Mouse (Mus musculus) neural tube, embryonic 14.5 days (tissue): ENCODE results near the gene Cdcp1. TPM values are rescaled to one million over a fixed set of nuclear protein-coding genes. Genes with fewer than 3 reads are reported as not detected.

Experiments used
- ATAC-seq: fragments of 200-750 bp; cut with Nextera tagmentation; 2 replicates; pipeline ENCODE4 v1.8.0; 2017; ENCODE audit warnings: low read depth, mild to moderate bottlenecking, moderate TSS enrichment, moderate library complexity
- H3K27ac ChIP-seq: fragments of 300-500 bp; sonication (generic); 2 replicates; pipeline ENCODE4 v1.5.1; 2014; ENCODE audit warnings: low read depth, mild to moderate bottlenecking, control low read depth, low read length, moderate library complexity, mixed read lengths
- H3K27me3 ChIP-seq: fragments of 300-500 bp; sonication (generic); 2 replicates; pipeline ENCODE4 v1.6.1; 2014; ENCODE audit warnings: low read length; ENCODE audit not compliant: control insufficient read depth, insufficient read depth
- H3K36me3 ChIP-seq: fragments of 300-500 bp; sonication (generic); 2 replicates; pipeline ENCODE4 v1.6.1; 2014; ENCODE audit warnings: low read length, mixed read lengths; ENCODE audit not compliant: control insufficient read depth, insufficient read depth
- H3K4me1 ChIP-seq: fragments of 300-500 bp; sonication (generic); 2 replicates; pipeline ENCODE4 v1.6.1; 2014; ENCODE audit warnings: low read length; ENCODE audit not compliant: control insufficient read depth, insufficient read depth
- H3K4me2 ChIP-seq: fragments of 300-500 bp; sonication (generic); 2 replicates; pipeline ENCODE4 v1.6.1; 2014; ENCODE audit warnings: mild to moderate bottlenecking, low read depth, low read length, control low read depth
- H3K4me3 ChIP-seq: fragments of 300-500 bp; sonication (generic); 2 replicates; pipeline ENCODE4 v1.5.1; 2014; ENCODE audit warnings: low read depth, low read length, control low read depth, mixed read lengths
- H3K9ac ChIP-seq: fragments of 300-500 bp; sonication (generic); replicated peaks from 2 replicates; pipeline ENCODE4 v1.6.1; 2014; ENCODE audit warnings: low read depth, mild to moderate bottlenecking, control low read depth, low read length, mixed read lengths
- H3K9me3 ChIP-seq: fragments of 300-500 bp; sonication (generic); 2 replicates; pipeline ENCODE4 v1.6.1; 2016; ENCODE audit warnings: low read length; ENCODE audit not compliant: control insufficient read depth
- WGBS: fragments of 180-500 bp; shearing (Covaris S2); extraction: QIAGEN DNeasy Blood & Tissue Kit; methylation state at CpG from one replicate; pipeline ENCODE4 v1.1.7; 2014; 5-methylcytosine and 5-hydroxymethylcytosine counted together
- polyA plus RNA-seq: library from polyadenylated mRNA; unstranded; fragments of >200 nt; fragmentation: Nextera tagmentation; extraction: Ambion mirVana; gene quantifications from 2 replicates; pipeline ENCODE4 v1.2.1, GENCODE M21; 2014

The Cdcp1 gene
- 0.08 and 0.17 TPM in 2 replicates for polyA plus RNA-seq

GRCm38 (mm10) chr9:123215621-123216440 is at the start of gene Cdcp1:
Gene Cdcp1 (minus strand): TSS chr9:123216038.
- H3K27me3 ChIP-seq = peaks cover 7% of the 10 kb centered on the region
- 6% methylated on average over 45 of the region's 45 CpGs for WGBS
- no peak within 1 kb of the TSS for H3K27ac ChIP-seq
- H3K4me3 ChIP-seq = no peak within 1 kb of the TSS; the same call in 1 of the 2 replicates
- no peak within 1 kb of the TSS for H3K9ac ChIP-seq
- no peaks in the 10 kb centered on the region for H3K9me3 ChIP-seq
- H3K4me2 ChIP-seq = peak within 1 kb of the TSS; percentile 15; the same call in 1 of the 2 replicates
- H3K4me1 ChIP-seq = no peaks in the 10 kb centered on the region
- ATAC-seq = no peak
- no peaks in the 10 kb centered on the region for H3K36me3 ChIP-seq

- peak; percentile 91 for ATAC-seq
- H3K9ac ChIP-seq = peak within 1 kb of the TSS; percentile 89
- no peaks in the 10 kb centered on the region for H3K9me3 ChIP-seq
- peak within 1 kb of the TSS; percentile 81 for H3K4me2 ChIP-seq
- under 1% methylated on average over 30 of the region's 40 CpGs for WGBS
- H3K27me3 ChIP-seq = no peaks in the 10 kb centered on the region
- H3K4me3 ChIP-seq = peak within 1 kb of the TSS; percentile 78
- no peaks in the 10 kb centered on the region for H3K36me3 ChIP-seq
- H3K4me1 ChIP-seq = no peaks in the 10 kb centered on the region
- H3K27ac ChIP-seq = peak within 1 kb of the TSS; percentile 77
Observed at GRCm38 (mm10) chr9:123260611-123261021, 44.8 kb upstream of the Cdcp1 start, which contains the start of gene Tmem158. Gene Tmem158 (minus strand): TSS chr9:123260764.

- H3K4me3 ChIP-seq = peak overlapping the region; percentile 78
- H3K27ac ChIP-seq = peak overlapping the region; percentile 77
- H3K4me1 ChIP-seq = no peaks in the 10 kb centered on the region
- H3K27me3 ChIP-seq = no peaks in the 10 kb centered on the region
- H3K36me3 ChIP-seq = no peaks in the 10 kb centered on the region
- no peaks in the 10 kb centered on the region for H3K9me3 ChIP-seq
- under 1% methylated on average over 85 of the region's 92 CpGs for WGBS
- ATAC-seq = peak; percentile 81
- peak overlapping the region; percentile 89 for H3K9ac ChIP-seq
- H3K4me2 ChIP-seq = peak overlapping the region; percentile 81
Observed at GRCm38 (mm10) chr9:123259896-123260610, 44.2 kb upstream of the Cdcp1 start.

DNA sequence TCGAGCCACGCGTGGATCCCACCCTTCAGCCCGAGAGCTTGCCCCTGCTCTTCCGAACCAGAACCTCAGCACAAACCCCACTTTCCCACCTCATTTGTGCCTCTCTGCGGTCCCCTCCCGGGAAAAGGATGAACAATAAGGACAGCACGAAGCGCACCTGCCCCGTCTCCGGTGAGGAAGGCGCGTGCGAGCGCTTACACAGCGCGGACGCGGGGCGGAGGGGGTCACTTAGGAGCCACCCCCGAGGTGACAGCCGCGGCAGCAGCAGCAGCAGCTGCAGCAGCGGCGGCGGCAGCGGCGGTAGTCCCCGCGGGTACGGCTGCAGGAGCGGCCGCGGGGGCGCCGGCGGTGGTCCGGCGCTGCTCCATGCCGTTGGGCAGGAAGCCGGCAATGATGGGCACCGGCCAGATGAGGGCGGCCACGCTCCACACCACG is 43.6 kb upstream of the Cdcp1 start:
- 1% methylated on average over 24 of the region's 45 CpGs for WGBS
- Histone ChIP-seq H3K4me1 (no peaks in the 10 kb centered on the region), H3K36me3 (no peaks in the 10 kb centered on the region), H3K9ac (peak overlapping the region; percentile 89), H3K4me2 (peak overlapping the region; percentile 81), H3K27me3 (no peaks in the 10 kb centered on the region), H3K9me3 (no peaks in the 10 kb centered on the region), H3K4me3 (peak overlapping the region; percentile 78), H3K27ac (peak overlapping the region; percentile 77; the same call in 1 of the 2 replicates)
- peak; percentile 52; the same call in 1 of the 2 replicates for ATAC-seq

DNA sequence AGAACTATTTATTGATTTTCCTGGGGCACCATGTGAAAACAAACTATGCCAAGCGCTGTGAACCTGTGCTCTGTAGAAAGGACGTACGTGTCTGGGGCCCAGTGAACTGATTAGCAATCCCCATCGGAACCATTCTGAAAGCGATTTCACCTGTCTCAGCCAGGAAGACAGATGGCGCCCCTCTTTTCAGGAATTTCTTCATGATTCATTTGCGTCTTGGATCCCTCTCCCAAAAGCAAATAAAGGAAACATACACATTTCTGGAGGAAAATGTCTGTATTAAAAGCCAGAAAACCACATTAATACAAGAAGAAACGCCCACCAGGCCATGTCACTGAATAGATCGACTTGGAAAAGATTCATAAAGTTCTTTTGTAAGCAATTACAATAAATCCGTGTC is 43.0 kb upstream of the Cdcp1 start:
- Histone ChIP-seq H3K4me1 (no peaks in the 10 kb centered on the region), H3K27me3 (no peaks in the 10 kb centered on the region), H3K4me3 (peak overlapping the region; percentile 78), H3K36me3 (no peaks in the 10 kb centered on the region), H3K9me3 (no peaks in the 10 kb centered on the region), H3K27ac (no peak overlapping the region), H3K9ac (no peak overlapping the region; the same call in 1 of the 2 replicates), H3K4me2 (peak overlapping the region; percentile 81)
- no peak for ATAC-seq
- 12% methylated on average over 10 of the region's 10 CpGs for WGBS

GRCm38 (mm10) chr9:123255736-123256135 is 39.9 kb upstream of the Cdcp1 start:
- no peaks in the 10 kb centered on the region for H3K9me3 ChIP-seq
- no peak overlapping the region for H3K4me3 ChIP-seq
- H3K4me2 ChIP-seq = no peak overlapping the region
- H3K4me1 ChIP-seq = no peaks in the 10 kb centered on the region
- H3K27ac ChIP-seq = no peak overlapping the region
- ATAC-seq = no peak
- no peaks in the 10 kb centered on the region for H3K36me3 ChIP-seq
- no peaks in the 10 kb centered on the region for H3K27me3 ChIP-seq
- no peak overlapping the region for H3K9ac ChIP-seq
- 87% methylated on average over 3 of the region's 3 CpGs for WGBS

- H3K9me3 ChIP-seq = no peaks in the 10 kb centered on the region
- ATAC-seq = no peak
- H3K27me3 ChIP-seq = no peaks in the 10 kb centered on the region
- H3K9ac ChIP-seq = no peak overlapping the region
- 80% methylated on average over 1 of the region's 1 CpGs for WGBS
- H3K4me1 ChIP-seq = no peaks in the 10 kb centered on the region
- H3K4me2 ChIP-seq = no peak overlapping the region
- no peak overlapping the region for H3K4me3 ChIP-seq
- no peak overlapping the region for H3K27ac ChIP-seq
- H3K36me3 ChIP-seq = no peaks in the 10 kb centered on the region
Observed at GRCm38 (mm10) chr9:123247992-123248391, 32.2 kb upstream of the Cdcp1 start.

DNA sequence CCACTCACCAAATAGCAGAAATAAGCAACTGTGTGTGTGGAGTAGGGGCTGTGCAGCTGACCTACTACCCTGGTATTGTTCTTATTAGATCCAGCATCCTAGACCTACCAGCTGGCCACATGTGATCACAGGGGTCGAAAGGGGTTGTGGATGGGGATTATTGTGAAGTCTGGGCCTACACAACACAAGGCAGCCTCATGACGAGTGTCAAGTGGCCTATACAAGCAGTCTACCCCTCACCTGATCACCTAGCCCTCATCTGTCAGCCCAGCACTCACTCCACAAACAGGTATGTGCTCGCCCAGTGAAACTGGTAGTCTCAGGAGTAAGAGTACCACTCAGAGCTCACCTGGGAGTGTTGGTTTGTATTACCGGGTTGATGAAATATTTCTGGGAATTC is 29.3 kb upstream of the Cdcp1 start:
- Histone ChIP-seq H3K4me1 (no peaks in the 10 kb centered on the region), H3K36me3 (no peaks in the 10 kb centered on the region), H3K27ac (no peak overlapping the region), H3K9ac (no peak overlapping the region), H3K27me3 (no peaks in the 10 kb centered on the region), H3K4me2 (no peak overlapping the region), H3K9me3 (no peaks in the 10 kb centered on the region), H3K4me3 (no peak overlapping the region)
- ATAC-seq = no peak
- WGBS = 84% methylated on average over 4 of the region's 4 CpGs

DNA sequence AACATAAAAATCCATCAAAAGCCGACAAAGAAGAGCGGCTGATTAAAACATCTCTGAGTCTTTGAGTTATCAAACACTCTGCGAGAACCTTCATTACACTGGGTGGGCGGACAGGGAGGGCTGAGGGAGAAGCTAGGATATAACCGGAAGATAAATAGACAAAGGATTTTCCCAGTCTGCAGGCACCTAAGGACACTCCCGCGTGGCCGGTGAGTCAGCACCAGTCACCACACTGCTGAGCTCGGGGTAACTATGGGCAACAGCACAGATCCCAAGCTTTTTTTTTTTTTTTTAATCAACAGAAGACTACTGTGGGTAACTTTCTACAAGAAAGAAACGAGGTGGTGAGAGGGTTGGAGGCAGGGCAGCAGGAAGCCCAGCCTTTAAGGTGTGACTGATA is 28.1 kb upstream of the Cdcp1 start:
- Histone ChIP-seq H3K4me1 (no peaks in the 10 kb centered on the region), H3K27me3 (no peaks in the 10 kb centered on the region), H3K27ac (no peak overlapping the region), H3K9me3 (no peaks in the 10 kb centered on the region), H3K4me2 (no peak overlapping the region), H3K9ac (no peak overlapping the region), H3K36me3 (no peaks in the 10 kb centered on the region), H3K4me3 (no peak overlapping the region)
- no peak for ATAC-seq
- 68% methylated on average over 10 of the region's 10 CpGs for WGBS
